Mouse (Mus musculus): Measurements from ENCODE around the gene 4930415O20Rik.
"Not testable (repeated sequence)": the region's sequence is repeated elsewhere in the genome, so short reads cannot be mapped to it uniquely, and the experiment has no call there.

The 4930415O20Rik gene

GRCm38 (mm10) chr15:98568256-98569033, 2.4 kb upstream of the 4930415O20Rik start:
- peak; percentile 38 for DNase-seq (ENCODE audit: low spot score)

GRCm38 (mm10) chr15:98569216-98569615, 1.6 kb upstream of the 4930415O20Rik start:
- no peak for DNase-seq (ENCODE audit: low spot score)

- DNase-seq (ENCODE audit: low spot score) = no peak
Observed at GRCm38 (mm10) chr15:98569795-98570365, 924 bp upstream of the 4930415O20Rik start.

- DNase-seq (ENCODE audit: low spot score) = no peak
Observed at GRCm38 (mm10) chr15:98573293-98573692, 2.5 kb downstream of the 4930415O20Rik start.

- no peak for DNase-seq (ENCODE audit: low spot score)
Observed at GRCm38 (mm10) chr15:98579310-98579709, 8.5 kb downstream of the 4930415O20Rik start.

GRCm38 (mm10) chr15:98579795-98580464, 9.1 kb downstream of the 4930415O20Rik start:
- DNase-seq (ENCODE audit: low spot score) = peak; percentile 92

GRCm38 (mm10) chr15:98582410-98582809, 11.6 kb downstream of the 4930415O20Rik start:
- DNase-seq (ENCODE audit: low spot score) = no peak

- no peak for DNase-seq (ENCODE audit: low spot score)
Observed at GRCm38 (mm10) chr15:98582996-98583395, 12.2 kb downstream of the 4930415O20Rik start.

GRCm38 (mm10) chr15:98585421-98585820, 14.6 kb downstream of the 4930415O20Rik start:
- DNase-seq (ENCODE audit: low spot score) = no peak

GRCm38 (mm10) chr15:98586141-98586540, 15.3 kb downstream of the 4930415O20Rik start:
- DNase-seq (ENCODE audit: low spot score) = not testable (repeated sequence)

GRCm38 (mm10) chr15:98587751-98588150, 16.9 kb downstream of the 4930415O20Rik start:
- no peak for DNase-seq (ENCODE audit: low spot score)

GRCm38 (mm10) chr15:98589640-98590336, 19.0 kb downstream of the 4930415O20Rik start:
- no peak for DNase-seq (ENCODE audit: low spot score)

GRCm38 (mm10) chr15:98591396-98591795, 20.6 kb downstream of the 4930415O20Rik start:
- DNase-seq (ENCODE audit: low spot score) = no peak

- DNase-seq (ENCODE audit: low spot score) = no peak
Observed at GRCm38 (mm10) chr15:98594193-98594592, 23.4 kb downstream of the 4930415O20Rik start.

- no peak for DNase-seq (ENCODE audit: low spot score)
Observed at GRCm38 (mm10) chr15:98595049-98595448, 24.2 kb downstream of the 4930415O20Rik start.

GRCm38 (mm10) chr15:98596609-98597008, 25.8 kb downstream of the 4930415O20Rik start:
- no peak for DNase-seq (ENCODE audit: low spot score)

- DNase-seq (ENCODE audit: low spot score) = no peak
Observed at GRCm38 (mm10) chr15:98600036-98600709, 29.4 kb downstream of the 4930415O20Rik start.

- no peak for DNase-seq (ENCODE audit: low spot score)
Observed at GRCm38 (mm10) chr15:98601832-98602190, 31.0 kb downstream of the 4930415O20Rik start.

GRCm38 (mm10) chr15:98602191-98602881, 31.5 kb downstream of the 4930415O20Rik start:
- DNase-seq (ENCODE audit: low spot score) = no peak

- DNase-seq (ENCODE audit: low spot score) = no peak
Observed at GRCm38 (mm10) chr15:98602921-98603458, 32.2 kb downstream of the 4930415O20Rik start.

GRCm38 (mm10) chr15:98604041-98604575, 33.3 kb downstream of the 4930415O20Rik start:
- DNase-seq (ENCODE audit: low spot score) = no peak

Measured in retina, embryonic 14.5 days (tissue).